Mouse (Mus musculus): ENCODE measurements around the gene Rnf8.

DNA sequence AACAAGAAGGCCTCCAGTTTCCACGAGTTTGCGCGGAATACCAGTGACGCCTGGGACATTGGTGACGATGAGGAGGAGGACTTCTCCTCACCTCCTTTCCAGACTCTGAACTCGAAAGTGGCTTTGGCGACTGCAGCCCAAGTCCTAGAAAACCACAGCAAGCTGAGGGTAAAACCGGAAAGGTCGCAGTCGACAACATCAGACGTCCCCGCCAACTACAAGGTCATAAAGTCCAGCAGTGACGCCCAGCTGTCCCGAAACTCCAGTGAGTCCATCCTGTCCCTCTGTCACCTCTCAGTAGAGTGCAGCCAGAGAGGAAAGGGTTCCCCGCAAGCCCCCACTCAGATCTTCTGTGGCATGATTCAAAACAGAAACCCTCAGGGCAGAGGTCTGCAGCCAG, 46.2 kb upstream of the Rnf8 start:
- no peak for TF ChIP-seq CTCF (IDR thresholded peaks at IDR 0.05; ENCODE audit: low read depth, low read length)
- no peak for TF ChIP-seq TAL1 (conservative IDR thresholded peaks at IDR 0.05; ENCODE audit: low read depth, low read length)
- TF ChIP-seq GATA1 (IDR thresholded peaks at IDR 0.05; ENCODE audit: borderline replicate concordance, low read length): no peak
- no peak for TF ChIP-seq GATA2 (IDR thresholded peaks at IDR 0.05; ENCODE audit: borderline replicate concordance, low read depth, low read length)
- TF ChIP-seq POLR2AphosphoS5 (IDR thresholded peaks at IDR 0.05; ENCODE audit: insufficient replicate concordance, low read depth, low read length): no peak
